Mouse (Mus musculus) liver, embryonic 14.5 days (tissue): ENCODE measurements around the gene Olfr720. TPM values are rescaled to one million over a fixed set of nuclear protein-coding genes. Genes with fewer than 3 reads are reported as not detected.

Experiments
- ATAC-seq: fragments of 200-750 bp; cut with Nextera tagmentation; 2 replicates; pipeline ENCODE4 v1.8.0; 2017; ENCODE audit warnings: moderate number of reproducible peaks, mild to moderate bottlenecking, moderate library complexity; ENCODE audit not compliant: insufficient read depth
- DNase-seq, 3 experiments: peaks; one replicate each; pipeline ENCODE4 v3.0.0-alpha.2; 2012 to 2013; ENCODE audit warnings: low read depth in 3 of 3, low spot score in 3 of 3
- H3K27ac ChIP-seq: fragments of 300-500 bp; sonication (generic); 2 replicates; pipeline ENCODE4 v1.5.1; 2014; ENCODE audit warnings: moderate library complexity, mild to moderate bottlenecking, control low read depth, inconsistent platforms
- H3K27me3 ChIP-seq: fragments of 300-500 bp; sonication (generic); 2 replicates; pipeline ENCODE4 v1.6.1; 2014; ENCODE audit warnings: mild to moderate bottlenecking, low read length, moderate library complexity; ENCODE audit not compliant: control insufficient read depth, insufficient read depth
- H3K36me3 ChIP-seq: fragments of 300-500 bp; sonication (generic); replicated peaks from 2 replicates; pipeline ENCODE4 v1.6.1; 2014; ENCODE audit warnings: low read depth; ENCODE audit not compliant: control insufficient read depth, insufficient read depth
- H3K4me1 ChIP-seq, 2 experiments: fragments of 200-500 bp in 1 of 2; fragments of 300-500 bp in 1 of 2; sonication (generic) in 1 of 2; replicated peaks; 2 replicates each; pipeline ENCODE4 v1.6.1; 2012 to 2014; ENCODE audit warnings: antibody characterized with exemption in 1 of 2, inconsistent platforms in 1 of 2, low read length in 1 of 2; ENCODE audit not compliant: control insufficient read depth in 2 of 2, insufficient read depth in 2 of 2
- H3K4me2 ChIP-seq: fragments of 300-500 bp; sonication (generic); 2 replicates; pipeline ENCODE4 v1.6.1; 2014; ENCODE audit warnings: low read depth, mild to moderate bottlenecking, control low read depth, moderate library complexity
- H3K4me3 ChIP-seq, 2 experiments: fragments of 200-500 bp in 1 of 2; fragments of 300-500 bp in 1 of 2; sonication (generic) in 1 of 2; 2 replicates each; pipeline ENCODE4 v1.5.1; 2012 to 2014; ENCODE audit warnings: low read depth in 2 of 2, low read length in 2 of 2, mild to moderate bottlenecking in 2 of 2, control low read depth in 1 of 2, inconsistent platforms in 1 of 2, moderate library complexity in 1 of 2; ENCODE audit not compliant: insufficient read depth in 1 of 2
- H3K9ac ChIP-seq: fragments of 300-500 bp; sonication (generic); replicated peaks from 2 replicates; pipeline ENCODE4 v1.6.1; 2014; ENCODE audit warnings: mild to moderate bottlenecking, control low read depth, moderate library complexity
- H3K9me3 ChIP-seq: fragments of 300-500 bp; sonication (generic); 2 replicates; pipeline ENCODE4 v1.6.1; 2016; ENCODE audit warnings: low read length, mixed read lengths; ENCODE audit not compliant: control insufficient read depth
- EP300 ChIP-seq: IDR thresholded peaks from 2 replicates; pipeline ENCODE4 v1.6.1; 2016; ENCODE audit warnings: antibody characterized with exemption, low read depth
- WGBS: fragments of 180-500 bp; shearing (Covaris S2); extraction: QIAGEN DNeasy Blood & Tissue Kit; methylation state at CpG from one replicate; pipeline ENCODE4 v1.1.7; 2014; ENCODE audit not compliant: insufficient replicate concordance; 5-methylcytosine and 5-hydroxymethylcytosine counted together
- polyA plus RNA-seq, 2 experiments: library from polyadenylated mRNA; depleted of rRNA in 1 of 2; stranded (reverse) in 1 of 2; unstranded in 1 of 2; fragments of >200 nt; fragmentation: Nextera tagmentation in 1 of 2; extraction: Ambion mirVana in 1 of 2; gene quantifications; 2 replicates each; pipeline versions ENCODE4 v1.2.1 to v1.2.3; 2012 to 2014

Olfr720 gene
- polyA plus RNA-seq (2012; rRNA removed) = not detected in 2 replicates
- polyA plus RNA-seq (2014; fragmentation: Nextera tagmentation; extraction: Ambion mirVana) = not detected in 2 replicates

DNA sequence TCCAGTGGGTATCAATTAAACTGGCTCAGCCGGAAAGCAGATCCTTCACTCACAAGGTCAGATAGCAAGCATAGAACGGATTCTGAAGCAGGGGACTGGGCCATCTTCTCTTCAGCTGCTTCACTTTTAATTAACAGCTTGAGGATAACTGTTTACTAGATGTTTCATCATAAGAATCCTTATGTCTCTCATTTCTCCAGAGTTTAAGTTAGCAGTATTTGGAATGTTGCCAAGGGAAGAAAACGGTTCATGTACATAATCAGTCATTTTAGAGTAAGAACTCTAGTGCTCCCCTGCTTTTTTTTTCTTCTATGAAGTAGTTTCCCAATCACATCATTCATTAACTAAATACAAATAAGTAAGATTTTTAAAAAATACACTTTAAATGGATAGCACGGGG lies at the start of gene Olfr720:
Gene Olfr720, minus strand, starts transcription at position 101 of the 400 bp plus-strand sequence.
- H3K4me2 ChIP-seq = no peak within 1 kb of the TSS
- no peak within 1 kb of the TSS for H3K9ac ChIP-seq
- H3K4me3 ChIP-seq = no peak within 1 kb of the TSS
- H3K27me3 ChIP-seq = no peaks in the 10 kb centered on the region
- WGBS = 55% methylated on average over 4 of the region's 4 CpGs
- no peak within 1 kb of the TSS for H3K27ac ChIP-seq
- H3K4me1 ChIP-seq = no peaks in the 10 kb centered on the region
- TF ChIP-seq EP300 = no peak
- no peak for ATAC-seq
- DNase-seq = no peak
- no peaks in the 10 kb centered on the region for H3K9me3 ChIP-seq
- H3K36me3 ChIP-seq = no peaks in the 10 kb centered on the region

Other genes starting within 250 kb of the Olfr720 start
- 3.0 and 3.2 TPM in 2 replicates for gene Atxn7, start 225.4 kb downstream of the Olfr720 start, polyA plus RNA-seq (2012; rRNA removed)
- gene Atxn7, start 225.4 kb downstream of the Olfr720 start, polyA plus RNA-seq (2014; fragmentation: Nextera tagmentation; extraction: Ambion mirVana) = 1.1 and 1.5 TPM in 2 replicates
- gene Thoc7, start 225.0 kb downstream of the Olfr720 start, polyA plus RNA-seq (2012; rRNA removed) = 23.3 and 45.1 TPM in 2 replicates
- gene Thoc7, start 225.0 kb downstream of the Olfr720 start, polyA plus RNA-seq (2014; fragmentation: Nextera tagmentation; extraction: Ambion mirVana) = 93.6 and 98.9 TPM in 2 replicates
- gene Psmd6, start 65.9 kb downstream of the Olfr720 start, polyA plus RNA-seq (2012; rRNA removed) = 26.3 and 44.4 TPM in 2 replicates
- 126 and 134 TPM in 2 replicates for gene Psmd6, start 65.9 kb downstream of the Olfr720 start, polyA plus RNA-seq (2014; fragmentation: Nextera tagmentation; extraction: Ambion mirVana)
- gene Olfr31, start 136.0 kb upstream of the Olfr720 start, polyA plus RNA-seq (2012; rRNA removed) = not detected in 2 replicates
- not detected in 2 replicates for gene Olfr31, start 136.0 kb upstream of the Olfr720 start, polyA plus RNA-seq (2014; fragmentation: Nextera tagmentation; extraction: Ambion mirVana)
- 4.6 and 6.1 TPM in 2 replicates for gene Il3ra, start 159.4 kb upstream of the Olfr720 start, polyA plus RNA-seq (2012; rRNA removed)
- 1.7 and 2.3 TPM in 2 replicates for gene Il3ra, start 159.4 kb upstream of the Olfr720 start, polyA plus RNA-seq (2014; fragmentation: Nextera tagmentation; extraction: Ambion mirVana)
- not detected in 2 replicates for gene Olfr721-ps1, start 214.5 kb upstream of the Olfr720 start, polyA plus RNA-seq (2012; rRNA removed)
- not detected in 2 replicates for gene Olfr721-ps1, start 214.5 kb upstream of the Olfr720 start, polyA plus RNA-seq (2014; fragmentation: Nextera tagmentation; extraction: Ambion mirVana)